Mouse (Mus musculus): Measurements from ENCODE around the gene Ubqln2.

Ubqln2 gene

DNA sequence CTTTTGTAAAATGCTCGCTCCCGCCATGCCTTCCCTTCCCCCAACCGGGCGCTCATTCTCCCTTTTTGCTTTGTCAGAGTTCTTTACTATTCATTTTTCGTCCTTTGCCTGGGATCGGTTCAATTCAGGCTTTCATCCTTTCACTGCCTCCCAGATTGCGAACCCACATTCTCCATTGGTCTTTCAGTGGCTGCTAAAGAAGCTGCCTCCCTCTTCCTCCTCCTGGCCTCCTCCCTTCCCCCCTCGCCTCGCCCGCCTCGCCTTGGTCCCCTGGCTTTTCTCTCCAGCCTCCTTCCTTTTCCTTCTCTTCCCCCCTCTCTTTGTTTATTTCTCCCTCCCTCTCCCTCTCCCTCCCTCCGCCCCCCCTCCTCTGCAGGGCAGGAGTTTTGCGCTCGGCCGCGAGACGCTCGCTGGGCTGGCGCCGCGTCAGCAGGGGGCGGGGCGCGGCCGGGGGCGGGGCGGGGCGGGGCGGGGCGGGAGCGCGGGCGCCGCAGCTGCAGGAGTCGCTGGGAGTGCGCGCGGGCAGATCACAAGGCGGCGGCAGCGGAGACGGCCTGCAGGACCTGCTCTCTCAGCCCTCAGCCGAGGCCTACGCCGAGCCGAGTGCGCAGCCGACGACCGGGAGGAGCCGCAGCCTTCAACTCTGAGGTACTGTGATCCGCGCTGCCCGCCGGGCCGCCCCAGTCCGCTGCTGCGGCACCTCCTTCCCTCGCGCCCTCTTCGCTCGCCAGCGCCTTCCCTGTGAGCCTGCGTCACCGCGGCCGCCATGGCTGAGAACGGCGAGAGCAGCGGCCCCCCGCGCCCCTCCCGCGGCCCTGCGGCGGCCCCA lies at the start of gene Ubqln2:
Ubqln2 (plus strand) TSS at position 540 of the 829 bp plus-strand sequence.
- POLR2A ChIA-PET, result interaction anchor here in 2 of 4 experiments (0.8 to 2.1 kb wide), 5 partner anchors 9 to 379 kb away, joined by 3 to 10 read pairs (median 3); no protein-coding TSS in a partner anchor

DNA sequence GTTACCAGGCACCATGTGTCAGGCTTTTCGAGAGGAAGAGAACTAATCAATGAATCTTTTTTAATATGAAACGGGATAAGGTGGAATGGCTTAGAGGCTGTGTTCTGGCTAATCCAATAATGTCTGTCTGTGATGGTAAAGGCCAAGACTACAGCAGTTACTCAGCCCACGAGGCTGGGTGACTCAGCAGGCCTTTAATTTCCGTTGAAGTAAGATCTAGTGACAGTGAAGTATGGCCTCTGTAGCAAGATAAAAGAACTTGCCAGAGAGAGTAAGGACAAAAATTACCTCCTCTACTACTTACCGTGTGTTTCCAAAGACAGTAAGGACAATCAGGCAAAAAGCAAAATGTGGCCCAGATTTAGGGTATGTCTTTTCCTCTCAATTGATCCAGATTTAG lies 46.1 kb upstream of the Ubqln2 start:
- ChIA-PET POLR2A (no interaction called here), CTCF (no interaction called here)

More for the DNA sequence above, at the start of gene Ubqln2:
- CTCF ChIA-PET, result interaction anchor here in 1 of 4 experiments (1.7 kb wide), 1 partner anchor 109 kb away, joined by 5 read pairs; no protein-coding TSS in a partner anchor

DNA sequence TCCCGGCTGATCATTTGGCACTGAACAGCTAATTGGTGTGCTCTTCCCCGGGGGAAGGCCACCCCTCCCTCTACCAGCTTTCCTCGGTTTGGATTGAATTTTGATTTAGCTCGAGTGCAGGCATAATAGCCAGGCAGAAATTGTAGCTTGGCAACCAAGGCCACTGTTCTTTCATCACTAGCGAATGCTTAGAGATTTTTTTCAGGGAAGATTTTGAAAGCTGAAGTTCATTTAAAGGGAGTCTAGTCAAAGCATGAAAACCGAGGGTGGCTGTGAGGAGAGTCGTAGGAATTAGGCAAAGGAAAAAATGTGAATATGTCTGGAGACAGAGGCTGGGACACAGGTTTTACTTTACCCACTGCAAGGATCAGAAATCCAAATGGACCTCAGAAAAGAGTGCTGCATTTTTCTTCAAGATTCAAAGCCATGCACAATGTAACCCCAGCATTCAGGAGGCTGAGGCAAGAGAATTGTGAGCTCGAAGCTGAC lies 21.2 kb upstream of the Ubqln2 start:
- CTCF ChIA-PET, result no interaction called here

DNA sequence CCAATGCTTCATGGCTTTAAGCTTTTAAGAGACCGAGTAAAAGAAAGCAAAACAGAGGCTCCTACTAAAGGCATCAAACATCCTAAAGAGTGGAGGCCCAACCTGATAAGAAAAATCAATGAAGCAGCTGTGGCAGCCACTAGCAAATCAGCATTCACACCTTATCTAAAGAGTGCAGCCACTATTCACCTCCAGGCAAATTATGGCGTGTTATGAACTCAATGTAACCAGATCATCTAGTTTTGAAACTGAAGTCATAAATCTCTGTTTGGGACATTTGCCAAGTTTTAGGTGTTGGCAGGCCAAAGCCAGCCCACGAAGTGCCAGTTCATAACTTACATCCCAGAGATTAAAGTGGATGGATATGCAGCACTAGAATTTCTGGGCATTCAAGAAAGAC lies 5.7 kb upstream of the Ubqln2 start:
- ChIA-PET POLR2A (no interaction called here), CTCF (no interaction called here)

More for the DNA sequence above, 21.2 kb upstream of the Ubqln2 start:
- POLR2A ChIA-PET, result no interaction called here

DNA sequence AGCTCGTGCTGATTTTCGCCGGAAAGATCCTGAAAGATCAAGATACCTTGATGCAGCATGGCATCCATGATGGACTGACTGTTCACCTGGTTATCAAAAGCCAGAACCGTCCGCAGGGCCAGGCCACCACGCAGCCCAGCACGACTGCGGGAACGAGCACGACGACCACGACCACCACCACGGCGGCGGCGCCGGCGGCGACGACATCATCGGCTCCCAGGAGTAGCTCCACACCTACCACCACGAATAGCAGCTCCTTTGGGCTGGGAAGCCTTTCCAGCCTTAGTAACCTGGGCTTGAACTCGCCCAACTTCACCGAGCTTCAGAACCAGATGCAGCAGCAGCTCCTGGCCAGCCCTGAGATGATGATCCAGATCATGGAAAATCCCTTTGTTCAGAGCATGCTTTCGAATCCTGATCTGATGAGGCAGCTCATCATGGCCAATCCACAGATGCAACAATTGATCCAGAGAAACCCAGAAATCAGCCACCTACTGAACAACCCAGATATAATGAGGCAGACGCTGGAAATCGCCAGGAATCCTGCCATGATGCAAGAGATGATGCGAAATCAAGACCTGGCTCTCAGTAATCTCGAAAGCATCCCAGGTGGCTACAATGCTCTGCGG lies 752 bp downstream of the Ubqln2 start:
- CTCF ChIA-PET, result interaction anchor here in 1 of 4 experiments (1.7 kb wide), 1 partner anchor 110 kb away, joined by 5 read pairs; no protein-coding TSS in a partner anchor
- POLR2A ChIA-PET, result interaction anchor here in 3 of 4 experiments (0.5 to 2.1 kb wide), 13 partner anchors 8 to 380 kb away, joined by 3 to 10 read pairs (median 3); partner anchors contain the start of genes Cypt3 (in 1 of the 3), Foxr2 (in 1 of the 3) and Klf8 (in 1 of the 3)

DNA sequence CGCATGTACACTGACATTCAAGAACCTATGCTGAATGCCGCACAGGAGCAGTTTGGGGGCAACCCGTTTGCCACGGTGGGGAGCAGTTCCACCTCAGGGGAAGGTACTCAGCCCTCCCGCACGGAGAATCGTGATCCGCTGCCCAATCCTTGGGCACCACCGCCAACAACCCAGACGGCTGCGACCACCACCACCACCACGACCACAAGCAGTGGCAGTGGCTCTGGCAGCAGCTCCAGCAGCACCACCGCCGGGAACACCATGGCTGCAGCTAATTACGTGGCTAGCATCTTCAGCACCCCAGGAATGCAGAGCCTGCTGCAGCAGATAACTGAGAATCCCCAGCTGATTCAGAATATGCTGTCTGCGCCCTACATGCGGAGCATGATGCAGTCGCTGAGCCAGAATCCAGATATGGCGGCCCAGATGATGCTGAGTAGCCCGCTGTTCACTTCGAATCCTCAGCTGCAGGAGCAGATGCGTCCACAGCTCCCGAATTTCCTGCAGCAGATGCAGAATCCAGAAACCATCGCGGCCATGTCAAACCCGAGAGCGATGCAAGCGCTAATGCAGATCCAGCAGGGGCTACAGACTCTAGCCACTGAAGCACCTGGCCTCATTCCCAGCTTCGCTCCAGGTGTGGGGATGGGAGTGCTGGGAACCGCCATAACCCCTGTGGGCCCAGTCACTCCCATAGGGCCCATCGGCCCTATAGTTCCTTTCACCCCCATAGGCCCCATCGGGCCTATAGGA lies 1.4 kb downstream of the Ubqln2 start:
- ChIA-PET POLR2A (interaction anchor here in 3 of 4 experiments (0.5 to 2.1 kb wide), 11 partner anchors 7 to 381 kb away, joined by 3 to 10 read pairs (median 3); partner anchors contain the start of genes Cypt3 (in 1 of the 3) and Foxr2 (in 1 of the 3)), CTCF (interaction anchor here in 1 of 4 experiments (1.7 kb wide), 1 partner anchor 110 kb away, joined by 5 read pairs; no protein-coding TSS in a partner anchor)

DNA sequence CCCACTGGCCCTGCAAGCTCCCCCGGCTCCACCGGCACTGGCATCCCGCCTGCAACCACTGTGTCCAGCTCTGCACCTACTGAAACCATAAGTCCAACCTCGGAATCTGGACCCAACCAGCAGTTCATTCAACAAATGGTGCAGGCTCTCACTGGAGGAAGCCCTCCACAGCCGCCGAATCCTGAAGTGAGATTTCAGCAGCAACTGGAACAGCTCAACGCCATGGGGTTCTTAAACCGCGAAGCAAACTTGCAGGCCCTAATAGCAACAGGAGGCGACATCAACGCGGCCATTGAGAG lies 2.0 kb downstream of the Ubqln2 start:
- ChIA-PET CTCF (no interaction called here), POLR2A (interaction anchor here in 2 of 4 experiments (0.5 to 1.9 kb wide), 4 partner anchors 11 to 384 kb away, joined by 3 to 4 read pairs (median 4); no protein-coding TSS in a partner anchor)

DNA sequence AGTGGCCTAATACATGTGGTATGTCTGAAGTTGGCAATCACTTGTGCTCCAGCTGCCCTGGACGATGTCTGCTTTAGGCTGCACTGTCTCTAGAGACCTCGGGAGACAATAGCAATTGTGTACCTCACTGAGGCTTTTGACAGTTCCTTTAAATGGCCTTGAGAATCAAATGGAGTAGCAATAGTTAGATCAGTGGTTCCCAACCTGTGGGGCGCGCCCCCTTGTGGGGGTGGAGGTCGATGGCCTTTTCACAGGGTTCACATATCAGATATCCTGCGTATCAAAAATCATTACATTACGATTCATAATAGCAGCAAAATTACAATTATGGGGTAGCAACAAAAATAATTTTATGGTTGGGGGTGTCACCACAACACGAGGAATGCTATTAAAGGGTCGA lies 7.9 kb downstream of the Ubqln2 start:
- POLR2A ChIA-PET, result interaction anchor here in 1 of 4 experiments (1.9 kb wide), 1 partner anchor 8 kb away, joined by 10 read pairs; the partner anchor contains the start of gene Ubqln2
- CTCF ChIA-PET, result interaction anchor here in 2 of 4 experiments (1.2 to 1.7 kb wide), 2 partner anchors 22 to 116 kb away, joined by 4 to 6 read pairs; no protein-coding TSS in a partner anchor

DNA sequence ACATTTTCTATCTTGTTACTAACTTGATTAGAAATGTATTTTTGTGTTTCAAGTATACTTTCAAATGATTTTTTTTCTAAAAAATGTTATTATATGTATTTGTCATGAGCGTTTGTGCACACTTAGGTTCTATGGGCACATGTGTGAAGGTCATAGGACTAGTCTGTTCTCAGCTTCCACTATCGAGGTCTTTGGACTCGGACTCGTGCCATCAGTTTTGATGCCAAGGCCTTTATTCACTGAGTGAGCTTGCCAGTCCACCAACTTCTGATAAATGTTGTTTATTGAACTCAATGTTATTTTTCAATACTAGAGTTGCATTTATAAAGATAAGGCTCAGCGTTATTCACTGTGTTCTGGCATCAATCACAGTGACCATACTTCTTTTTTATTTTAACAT lies 17.5 kb downstream of the Ubqln2 start:
- ChIA-PET POLR2A (no interaction called here), CTCF (no interaction called here)

DNA sequence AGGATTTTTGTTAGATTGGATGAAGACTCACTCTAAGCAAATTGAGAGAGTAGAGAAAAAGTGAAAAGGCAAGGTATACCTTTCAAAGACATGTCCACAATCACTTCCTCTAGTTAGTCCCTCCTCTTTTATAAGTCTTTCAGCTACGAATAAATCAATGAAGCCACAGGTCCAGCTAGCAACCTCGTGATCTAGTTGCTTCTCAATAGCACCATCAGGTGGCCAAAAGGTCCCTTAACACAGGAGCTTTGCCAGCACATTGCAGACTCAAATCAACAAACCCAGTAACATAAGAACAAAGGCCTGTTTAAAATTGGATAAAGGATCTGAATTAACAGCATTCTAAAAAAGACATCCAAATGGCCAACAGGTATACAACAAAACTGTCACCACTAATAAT lies 30.4 kb downstream of the Ubqln2 start:
- CTCF ChIA-PET, result interaction anchor here in 1 of 4 experiments (0.9 to 1.4 kb wide), 2 partner anchors 23 to 139 kb away, joined by 4 read pairs; no protein-coding TSS in a partner anchor
- POLR2A ChIA-PET, result interaction anchor here in 2 of 4 experiments (0.6 to 1.1 kb wide), 2 partner anchors 137 to 318 kb away, joined by 3 read pairs; no protein-coding TSS in a partner anchor

Data from embryonic stem cell, embryonic (primary cell).